Mouse (Mus musculus) right cerebral cortex, postnatal 25 days (tissue): ENCODE data around the gene Ppp1r18.

Experiments
- DNase-seq: peaks from one replicate; pipeline ENCODE4 v3.0.0; 2022

Ppp1r18 gene

DNA sequence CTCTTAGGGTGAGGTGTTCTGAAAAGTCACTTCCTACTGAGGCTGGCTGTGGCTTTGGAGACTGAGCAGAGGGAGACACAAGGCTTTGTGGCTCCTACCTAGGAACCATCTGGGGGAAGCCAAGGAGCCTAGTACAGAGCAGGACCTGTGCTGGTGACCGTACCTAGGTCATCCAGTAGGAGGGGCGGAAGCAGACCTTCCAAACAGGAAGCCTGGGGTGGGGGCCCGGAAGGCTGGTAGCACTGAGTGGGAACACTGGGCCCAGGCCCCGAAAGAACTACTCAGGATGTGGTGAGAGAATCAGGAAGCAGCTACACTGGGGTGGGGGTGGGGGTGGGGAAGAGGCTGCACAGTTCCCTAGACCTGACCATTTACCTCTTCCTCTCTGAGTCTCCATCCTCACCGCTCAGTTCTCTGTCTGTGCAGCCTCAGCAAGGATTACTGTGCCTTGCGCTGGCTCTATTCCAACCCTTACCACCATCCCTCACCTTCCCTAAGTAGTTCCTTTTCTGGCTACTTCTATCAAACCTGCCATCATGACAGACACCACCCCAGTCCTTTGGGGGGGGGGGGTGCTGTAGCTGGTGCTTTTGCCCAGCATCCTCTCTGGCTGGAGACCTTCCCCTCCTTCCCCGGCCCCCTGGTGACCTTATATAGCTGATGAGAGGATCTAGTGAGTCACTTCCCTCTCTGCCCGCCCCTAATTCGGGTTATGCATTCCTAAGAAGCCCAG lies 4.9 kb downstream of the Ppp1r18 start:
- peak; percentile 35 for DNase-seq

DNA sequence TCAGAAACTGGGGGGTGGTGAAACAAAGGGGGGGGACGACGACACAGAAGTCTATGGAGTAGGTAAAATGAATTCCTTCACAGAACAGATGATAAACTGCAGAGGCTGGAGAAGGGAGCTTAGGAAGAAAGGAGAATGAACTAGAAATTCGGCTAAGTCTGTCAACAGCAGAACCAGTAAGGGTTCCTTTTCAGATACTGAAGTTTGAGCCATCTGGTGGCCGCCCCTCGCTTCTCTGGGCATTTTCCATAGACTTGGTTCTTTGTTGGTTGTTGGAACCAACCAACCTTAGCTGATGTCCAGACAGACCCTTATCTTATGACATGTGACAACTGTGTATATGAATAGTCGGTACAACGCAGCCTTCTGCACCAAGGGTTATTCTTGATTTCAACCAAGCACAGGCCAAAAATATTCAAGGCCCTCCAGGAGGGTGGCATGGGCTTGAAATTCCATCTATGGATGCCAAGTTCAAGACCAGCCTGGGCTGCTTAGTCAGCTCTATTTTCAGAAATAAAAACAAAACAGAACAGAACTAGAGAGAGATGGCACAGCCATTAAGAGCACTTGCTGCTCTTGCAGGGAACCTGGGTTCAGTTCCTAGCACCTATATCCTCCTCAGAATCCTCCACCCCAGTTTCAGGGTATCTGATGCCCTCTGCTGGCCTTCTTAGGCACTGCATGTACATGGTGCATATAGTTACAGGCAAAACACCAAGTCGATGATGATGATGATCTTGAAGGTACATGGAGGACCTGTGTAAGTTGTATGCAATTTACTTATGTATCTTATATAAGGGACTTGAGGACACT lies 5.7 kb downstream of the Ppp1r18 start:
- DNase-seq, result no peak

GRCm38 (mm10) chr17:35873774-35874519 lies 8.6 kb downstream of the Ppp1r18 start:
- DNase-seq, result peak; percentile 85

DNA sequence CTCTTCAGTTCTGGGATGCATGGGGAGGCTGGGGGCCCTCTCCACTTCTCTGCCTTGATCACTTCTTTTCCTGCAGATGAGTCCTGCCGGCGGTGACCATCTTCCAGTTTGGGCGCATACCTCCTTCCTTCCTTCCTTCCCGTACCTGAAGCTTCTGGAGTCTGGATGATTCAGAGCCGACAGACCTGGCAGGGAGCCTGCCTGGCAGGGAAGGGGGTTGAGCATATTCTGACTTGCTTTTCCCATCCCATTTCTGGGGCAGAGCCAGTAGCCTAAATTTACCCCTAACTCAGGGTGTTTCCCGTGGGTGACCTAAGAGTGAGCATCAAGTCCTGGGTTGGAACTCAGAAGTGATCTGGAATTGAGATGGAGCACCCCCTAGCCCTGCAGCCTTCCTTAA lies 9.3 kb downstream of the Ppp1r18 start:
- DNase-seq, result peak; percentile 68

- peak; percentile 95 for DNase-seq
Observed at GRCm38 (mm10) chr17:35879245-35880057, 14.1 kb downstream of the Ppp1r18 start, which contains the start of gene Dhx16. Gene Dhx16, plus strand, starts transcription at chr17:35879819.

DNA sequence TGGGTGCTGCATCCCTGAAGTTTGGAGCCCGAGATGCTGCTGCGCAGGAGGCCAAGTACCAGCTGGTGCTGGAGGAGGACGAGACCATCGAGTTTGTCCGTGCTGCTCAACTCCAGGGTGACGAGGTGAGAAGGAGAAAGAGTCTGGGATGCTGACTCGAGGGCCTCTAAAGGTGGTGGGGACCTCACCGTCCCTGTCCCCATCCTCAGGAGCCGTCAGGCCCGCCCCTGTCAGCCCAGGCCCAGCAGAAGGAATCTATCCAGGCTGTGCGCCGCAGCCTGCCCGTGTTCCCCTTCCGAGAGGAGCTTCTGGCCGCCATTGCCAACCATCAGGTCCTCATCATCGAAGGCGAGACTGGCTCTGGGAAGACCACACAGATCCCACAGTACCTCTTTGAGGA lies 17.5 kb downstream of the Ppp1r18 start:
- DNase-seq, result no peak

DNA sequence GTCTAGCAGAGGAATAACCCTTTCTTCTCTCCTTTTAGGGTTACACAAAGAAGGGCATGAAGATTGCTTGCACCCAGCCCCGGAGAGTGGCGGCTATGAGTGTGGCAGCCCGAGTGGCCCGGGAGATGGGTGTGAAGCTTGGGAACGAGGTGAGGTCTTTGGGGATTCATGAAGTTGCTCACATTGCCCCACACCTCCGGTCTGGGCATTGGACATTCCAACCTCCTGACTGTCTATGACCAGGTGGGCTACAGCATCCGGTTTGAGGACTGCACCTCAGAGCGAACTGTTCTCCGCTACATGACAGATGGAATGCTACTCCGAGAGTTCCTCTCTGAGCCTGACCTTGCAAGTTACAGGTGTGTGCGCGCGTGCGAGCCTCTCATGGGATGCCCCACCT lies 18.4 kb downstream of the Ppp1r18 start:
- no peak for DNase-seq

DNA sequence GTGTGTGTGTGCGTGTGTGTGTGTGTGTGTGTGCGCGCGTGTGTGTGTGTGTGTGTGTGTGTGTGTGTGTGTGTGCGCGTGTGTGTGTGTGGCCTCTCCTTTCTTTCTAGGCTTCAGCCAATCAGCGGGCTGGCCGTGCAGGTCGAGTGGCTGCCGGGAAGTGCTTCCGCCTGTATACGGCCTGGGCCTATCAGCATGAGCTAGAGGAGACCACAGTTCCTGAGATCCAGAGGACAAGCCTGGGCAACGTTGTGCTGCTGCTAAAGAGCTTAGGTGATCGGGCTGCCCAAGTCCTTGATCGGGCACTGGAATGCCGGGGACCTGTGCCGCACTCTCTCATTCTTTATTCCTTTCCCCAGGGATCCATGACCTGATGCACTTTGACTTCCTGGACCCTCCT lies 22.3 kb downstream of the Ppp1r18 start:
- no peak for DNase-seq

- peak; percentile 93 for DNase-seq
Observed at GRCm38 (mm10) chr17:35896781-35897643, 31.6 kb downstream of the Ppp1r18 start, which contains the start of gene 2310061I04Rik. Gene 2310061I04Rik, minus strand, starts transcription at chr17:35897431.

DNA sequence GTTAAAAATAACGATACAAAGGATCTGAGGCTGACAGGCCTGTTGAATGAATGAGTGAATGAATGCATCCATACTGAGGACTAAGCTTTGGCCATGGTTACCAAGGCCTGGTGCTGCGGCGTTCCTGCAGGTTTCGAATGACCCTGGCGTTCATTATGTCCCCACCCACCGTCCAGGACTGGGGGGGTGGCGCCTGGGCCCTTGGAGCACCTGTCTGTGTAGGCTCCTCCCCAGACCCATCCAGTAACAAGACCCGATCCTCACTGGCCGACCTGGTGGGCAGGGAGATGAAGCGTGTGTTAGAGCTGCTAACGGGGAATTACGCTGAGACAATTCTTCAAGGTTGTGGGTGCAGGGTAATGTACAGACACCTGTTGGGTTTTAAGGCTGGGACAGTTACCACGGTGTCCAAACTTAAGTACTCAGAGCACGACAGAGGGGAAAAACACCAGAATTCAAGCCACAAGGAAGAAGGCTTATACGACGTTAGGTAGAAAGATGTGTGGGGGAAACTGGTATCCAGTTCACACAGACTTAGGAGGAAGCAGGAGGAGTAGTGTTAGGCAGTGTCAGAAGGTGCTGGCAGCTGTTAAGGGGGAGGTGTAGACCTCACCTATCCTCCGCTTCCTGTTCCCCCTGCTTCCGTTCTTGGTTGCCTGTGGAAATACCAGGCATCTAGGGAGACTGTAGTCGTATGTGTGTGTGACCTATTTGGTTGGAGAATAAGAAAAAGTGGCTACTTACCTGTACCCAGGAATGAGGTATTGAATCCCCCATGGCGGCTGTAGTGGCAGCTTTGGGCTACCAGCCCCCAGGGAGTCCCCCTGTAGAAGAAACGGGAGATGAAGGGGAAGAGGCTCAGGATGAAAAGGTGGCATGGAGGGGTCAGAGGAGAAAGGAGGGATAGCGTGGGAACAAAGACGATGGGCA lies 32.5 kb downstream of the Ppp1r18 start:
- DNase-seq, result no peak

DNA sequence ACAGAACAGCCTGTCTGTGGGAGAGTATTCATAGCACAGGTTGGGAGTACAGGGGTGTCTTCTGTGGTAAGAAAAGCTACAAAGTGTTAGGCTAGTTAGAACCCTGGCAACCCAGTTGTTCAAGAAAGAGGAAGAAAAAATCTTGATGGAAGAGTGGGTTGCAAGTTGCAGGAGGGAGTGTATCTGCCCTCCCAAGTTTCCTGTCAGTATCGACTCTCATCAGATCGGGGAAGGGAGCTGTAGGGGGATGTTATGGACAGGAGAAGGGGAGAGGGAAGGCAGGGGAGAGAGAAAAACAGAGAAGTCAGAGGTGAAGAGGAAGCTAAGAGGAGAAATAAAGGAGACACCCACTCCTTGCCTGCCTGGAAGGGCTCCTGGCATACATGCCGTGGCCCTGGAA lies 35.2 kb downstream of the Ppp1r18 start:
- no peak for DNase-seq

DNA sequence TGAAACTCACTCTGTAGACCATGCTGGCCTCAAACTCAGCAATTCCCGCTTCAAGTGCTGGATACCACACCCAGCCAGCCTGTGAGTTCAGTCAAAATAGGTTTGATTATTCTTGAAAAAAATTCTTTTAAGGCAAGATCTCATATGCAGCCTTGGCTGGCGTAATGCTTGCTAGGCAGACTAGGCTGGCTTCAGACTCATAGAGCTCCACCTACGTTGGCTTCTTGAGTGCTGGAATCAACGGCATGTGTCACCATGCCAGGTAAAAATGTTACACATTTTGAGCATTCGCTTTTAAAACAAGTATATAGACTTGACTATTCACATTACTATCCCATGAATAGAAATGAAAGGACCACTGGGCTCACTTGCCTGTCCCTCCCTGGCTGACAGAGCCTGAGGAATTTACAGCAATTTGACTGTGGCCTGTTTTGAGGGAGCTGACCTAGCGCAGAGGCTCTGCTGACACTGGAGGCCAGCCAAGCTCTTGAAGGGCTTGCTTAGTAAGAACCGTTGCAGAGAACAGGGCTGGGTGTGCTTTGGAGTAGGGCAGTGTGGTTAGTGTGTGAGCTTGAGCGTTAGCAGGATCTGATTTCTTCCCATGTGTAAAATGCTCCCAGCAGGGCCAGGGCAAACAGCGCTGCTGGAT lies 38.1 kb downstream of the Ppp1r18 start:
- DNase-seq, result no peak

DNA sequence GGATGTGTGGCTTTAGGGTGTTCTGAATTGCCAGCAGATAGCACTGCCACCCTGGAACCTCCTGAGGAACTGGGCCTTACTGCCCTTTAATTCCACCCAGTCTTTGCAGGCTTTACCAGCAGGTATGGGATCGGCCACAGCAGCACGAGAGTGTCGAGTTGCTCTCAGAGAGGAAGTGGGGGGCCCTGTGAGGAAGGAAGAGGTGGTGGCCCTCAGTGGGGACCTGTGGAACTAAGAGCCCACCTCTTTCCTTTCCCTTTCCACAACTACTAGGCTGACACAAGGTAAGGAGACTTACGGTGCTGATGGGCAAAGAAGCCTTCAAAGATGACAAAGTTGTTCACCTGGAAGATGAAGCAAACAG lies 38.6 kb downstream of the Ppp1r18 start:
- DNase-seq, result no peak

DNA sequence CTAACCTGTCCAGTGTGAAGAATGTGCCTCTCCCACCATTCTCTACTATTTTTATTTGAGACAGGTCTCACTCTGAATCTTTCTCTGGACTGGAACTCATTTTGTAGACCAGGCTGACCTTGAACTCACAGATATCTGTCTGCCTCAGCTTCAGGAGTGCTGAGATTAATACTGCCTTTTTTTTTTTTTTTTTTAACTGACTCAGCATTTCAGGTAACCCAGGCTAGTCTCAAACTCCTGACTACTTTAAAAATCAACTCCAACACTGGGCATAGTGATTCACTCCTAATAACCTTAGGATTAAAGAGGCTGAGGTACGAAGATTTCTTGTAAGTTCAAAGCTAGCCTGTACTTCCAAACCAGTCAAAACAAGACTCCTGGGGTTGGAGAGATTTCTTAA lies 40.2 kb downstream of the Ppp1r18 start:
- DNase-seq, result no peak

- no peak for DNase-seq
Observed at GRCm38 (mm10) chr17:35907609-35908008, 42.2 kb downstream of the Ppp1r18 start.

GRCm38 (mm10) chr17:35909186-35909918 lies 44.0 kb downstream of the Ppp1r18 start:
- no peak for DNase-seq

GRCm38 (mm10) chr17:35909919-35910369 lies 44.6 kb downstream of the Ppp1r18 start, which contains the start of gene Atat1:
Gene Atat1, minus strand, starts transcription at chr17:35910075.
- peak; percentile 88 for DNase-seq

- DNase-seq, result no peak
Observed at GRCm38 (mm10) chr17:35914975-35915374, 49.6 kb downstream of the Ppp1r18 start.
